Mouse (Mus musculus) subcutaneous adipose tissue, adult 2 months (tissue): ENCODE data around the gene Ncoa6. TPM values are rescaled to one million over a fixed set of nuclear protein-coding genes. Genes with fewer than 3 reads are reported as not detected.

ENCODE experiments used
- polyA plus RNA-seq: library from polyadenylated mRNA; depleted of rRNA; stranded (reverse); fragments of >200 nt; gene quantifications from 2 replicates; pipeline ENCODE4 v1.2.3, GENCODE M21; 2012; ENCODE audit warnings: low replicate concordance; rRNA removed

Gene Ncoa6
- 17.4 and 90.7 TPM in 2 replicates for polyA plus RNA-seq

GRCm38 (mm10) chr2:155473570-155474088, at the start of gene Ncoa6:
Ncoa6 (minus strand) TSS chr2:155473894.

GRCm38 (mm10) chr2:155517455-155518423, 44.0 kb upstream of the Ncoa6 start, which contains the start of the genes Acss2 and Ggt7:
Acss2 (plus strand) TSS chr2:155517948.
Ggt7 (minus strand) TSS chr2:155518237.

GRCm38 (mm10) chr2:155380261-155381059, 93.2 kb downstream of the Ncoa6 start, which contains the start of gene Trp53inp2:
Trp53inp2 (plus strand) TSS chr2:155381059.

GRCm38 (mm10) chr2:155356971-155357591, 116.6 kb downstream of the Ncoa6 start, which contains the start of gene Pigu:
Pigu (minus strand) TSS chr2:155357430.

Other genes starting within 250 kb of the Ncoa6 start
- gene Dynlrb1, start 237.4 kb downstream of the Ncoa6 start, polyA plus RNA-seq = 304 and 549 TPM in 2 replicates
- 353 and 571 TPM in 2 replicates for gene Map1lc3a, start 197.6 kb downstream of the Ncoa6 start, polyA plus RNA-seq
- 35.0 and 47.1 TPM in 2 replicates for gene Pigu, start 116.5 kb downstream of the Ncoa6 start, polyA plus RNA-seq
- gene Trp53inp2, start 92.8 kb downstream of the Ncoa6 start, polyA plus RNA-seq = 107 and 345 TPM in 2 replicates
- 326 and 376 TPM in 2 replicates for gene Acss2, start 44.1 kb upstream of the Ncoa6 start, polyA plus RNA-seq
- 5.9 and 28.5 TPM in 2 replicates for gene Ggt7, start 44.3 kb upstream of the Ncoa6 start, polyA plus RNA-seq
- 22.4 and 30.8 TPM in 2 replicates for gene Gss, start 118.9 kb upstream of the Ncoa6 start, polyA plus RNA-seq
- 0.21 and 0.39 TPM in 2 replicates for gene Myh7b, start 137.3 kb upstream of the Ncoa6 start, polyA plus RNA-seq
- gene Trpc4ap, start 218.5 kb upstream of the Ncoa6 start, polyA plus RNA-seq = 152 and 177 TPM in 2 replicates